Mouse (Mus musculus) heart, adult 9 months (tissue): ENCODE results near the gene Tas2r104.

Source experiments
- DNase-seq, 2 experiments: peaks; one replicate each; pipeline ENCODE4 v3.0.0; 2022; ENCODE audit warnings: low spot score in 2 of 2

Tas2r104 gene

GRCm38 (mm10) chr6:131685644-131686043 is at the start of gene Tas2r104:
Gene Tas2r104 (minus strand): TSS chr6:131685744.
- DNase-seq, result no peak

DNA sequence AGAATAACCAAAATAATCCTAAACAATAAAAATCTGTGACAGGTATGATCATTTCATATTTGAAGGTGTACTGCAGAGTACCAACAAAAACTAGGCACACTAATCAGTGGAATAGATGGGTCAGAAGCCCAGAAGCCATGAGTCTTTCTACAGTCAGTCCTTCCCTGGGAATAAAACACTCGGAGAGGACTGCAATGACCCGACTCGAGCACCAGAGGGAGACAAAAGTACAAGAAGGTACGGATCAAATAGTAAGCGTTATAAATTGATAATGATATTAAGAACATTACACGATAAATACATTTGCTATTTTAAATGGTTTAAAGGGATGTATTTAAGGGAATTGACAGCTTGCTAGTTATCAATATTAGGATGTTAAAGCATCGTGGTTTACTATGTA is 27.3 kb upstream of the Tas2r104 start:
- DNase-seq, result no peak

GRCm38 (mm10) chr6:131689963-131690362 is 4.4 kb upstream of the Tas2r104 start, which contains the start of gene Tas2r114:
Gene Tas2r114 (minus strand): TSS chr6:131690063.
- no peak for DNase-seq

DNA sequence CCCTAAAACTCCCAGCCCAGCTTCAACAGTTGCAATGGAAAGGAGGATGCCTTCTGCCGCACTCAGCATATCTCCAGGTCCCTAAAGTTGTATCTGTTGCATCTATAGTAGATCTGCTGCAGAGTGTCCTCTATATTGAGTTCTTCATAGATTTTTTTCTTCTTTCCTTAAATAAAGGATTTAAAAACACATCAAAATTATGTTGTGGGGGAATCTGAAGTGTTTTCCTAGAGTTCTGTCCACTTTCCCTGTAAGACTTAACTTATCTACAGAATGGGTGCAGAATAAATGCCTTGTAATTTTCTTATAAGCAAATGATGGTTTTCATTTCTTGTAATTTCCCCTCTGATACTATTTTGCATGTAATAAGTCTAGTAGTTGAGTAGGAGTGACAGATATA is 1.9 kb upstream of the Tas2r104 start, which contains the start of gene Tas2r105:
TSS of gene Tas2r105 (minus strand) at position 101 of the 400 bp plus-strand sequence.
- no peak for DNase-seq

GRCm38 (mm10) chr6:131678786-131679185 is 6.8 kb downstream of the Tas2r104 start, which contains the start of gene Tas2r106:
Gene Tas2r106 (minus strand): TSS chr6:131678886.
- no peak for DNase-seq

DNA sequence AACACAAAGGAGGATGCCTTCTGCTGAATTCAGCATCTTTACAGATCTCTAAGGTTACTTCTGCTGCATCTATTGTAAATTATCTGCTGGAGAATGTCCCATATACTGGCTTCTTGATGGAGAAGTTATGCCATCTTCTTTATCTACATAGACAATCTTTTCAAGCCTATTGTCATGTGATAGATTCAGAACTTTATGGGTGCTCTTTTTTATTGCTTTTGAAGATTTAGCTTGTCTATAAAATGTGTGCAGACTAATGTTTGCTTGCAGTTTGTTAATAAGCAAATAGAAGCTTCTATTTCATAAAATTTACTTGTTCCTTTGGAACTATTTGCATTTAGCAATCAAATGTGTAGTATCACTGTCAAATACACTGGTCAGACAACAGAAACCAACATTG is 25.5 kb downstream of the Tas2r104 start, which contains the start of gene Tas2r107:
TSS of gene Tas2r107 (minus strand) at position 101 of the 400 bp plus-strand sequence.
- no peak for DNase-seq
